Mouse (Mus musculus) heart, embryonic 14.5 days (tissue): ENCODE data around the gene Kcnj6. TPM values are rescaled to one million over a fixed set of nuclear protein-coding genes. Genes with fewer than 3 reads are reported as not detected.

Source experiments
- ATAC-seq: fragments of 200-750 bp; cut with Nextera tagmentation; 2 replicates; pipeline ENCODE4 v1.8.0; 2017; ENCODE audit warnings: low read depth, moderate TSS enrichment; ENCODE audit not compliant: insufficient number of reproducible peaks, insufficient read depth, low FRiP score
- H3K27ac ChIP-seq, 2 experiments: fragments of 200-500 bp in 1 of 2; fragments of 300-500 bp in 1 of 2; sonication (generic) in 1 of 2; replicated peaks in 1 of 2; 2 replicates each; pipeline ENCODE4 v1.5.1; 2012 to 2014; ENCODE audit warnings: low read depth in 2 of 2, low read length in 2 of 2, control low read depth in 1 of 2, mild to moderate bottlenecking in 1 of 2, mixed read lengths in 1 of 2; ENCODE audit not compliant: control insufficient read depth in 1 of 2, insufficient read depth in 1 of 2
- H3K27me3 ChIP-seq: fragments of 300-500 bp; sonication (generic); 2 replicates; pipeline ENCODE4 v1.6.1; 2014; ENCODE audit warnings: mild to moderate bottlenecking, low read length, control low read depth; ENCODE audit not compliant: control insufficient read depth, insufficient read depth
- H3K36me3 ChIP-seq: fragments of 300-500 bp; sonication (generic); 2 replicates; pipeline ENCODE4 v1.6.1; 2014; ENCODE audit warnings: mild to moderate bottlenecking, control low read depth, low read length, mixed read lengths; ENCODE audit not compliant: control insufficient read depth, insufficient read depth
- H3K4me1 ChIP-seq, 2 experiments: fragments of 200-500 bp in 1 of 2; fragments of 300-500 bp in 1 of 2; sonication (generic) in 1 of 2; 2 replicates each; pipeline ENCODE4 v1.6.1; 2012 to 2014; ENCODE audit warnings: low read length in 2 of 2, control low read depth in 1 of 2, mixed read lengths in 1 of 2; ENCODE audit not compliant: control insufficient read depth in 2 of 2, insufficient read depth in 2 of 2
- H3K4me2 ChIP-seq: fragments of 300-500 bp; sonication (generic); 2 replicates; pipeline ENCODE4 v1.6.1; 2014; ENCODE audit warnings: mild to moderate bottlenecking, low read length
- H3K4me3 ChIP-seq, 2 experiments: fragments of 200-500 bp in 1 of 2; fragments of 300-500 bp in 1 of 2; sonication (generic) in 1 of 2; 2 replicates each; pipeline ENCODE4 v1.5.1; 2012 to 2014; ENCODE audit warnings: low read length in 2 of 2, mild to moderate bottlenecking in 2 of 2, control low read depth in 1 of 2, low read depth in 1 of 2, moderate library complexity in 1 of 2; ENCODE audit not compliant: control insufficient read depth in 1 of 2, insufficient read depth in 1 of 2
- H3K9ac ChIP-seq: fragments of 300-500 bp; sonication (generic); 2 replicates; pipeline ENCODE4 v1.6.1; 2014; ENCODE audit warnings: mild to moderate bottlenecking, low read length
- H3K9me3 ChIP-seq: fragments of 300-500 bp; sonication (generic); 2 replicates; pipeline ENCODE4 v1.6.1; 2016; ENCODE audit warnings: low read length, control low read depth; ENCODE audit not compliant: control insufficient read depth
- WGBS: fragments of 180-500 bp; shearing (Covaris S2); extraction: QIAGEN DNeasy Blood & Tissue Kit; methylation state at CpG from one replicate; pipeline ENCODE4 v1.1.7; 2014; 5-methylcytosine and 5-hydroxymethylcytosine counted together
- polyA plus RNA-seq: library from polyadenylated mRNA; unstranded; fragments of >200 nt; fragmentation: Nextera tagmentation; extraction: Ambion mirVana; gene quantifications from 2 replicates; pipeline ENCODE4 v1.2.1, GENCODE M21; 2014

Kcnj6 gene
- polyA plus RNA-seq, 1 experiment from 2014 or later = 0.20 TPM

GRCm38 (mm10) chr16:94745016-94745415 lies 252.5 kb downstream of the Kcnj6 start:
- WGBS = 82% methylated on average over 9 of the region's 9 CpGs
- H3K36me3 ChIP-seq = 0 out of 2 replicates have a peak, but pooled peaks cover 5% of the 10 kb centered on the region
- H3K27me3 ChIP-seq = no peaks in the 10 kb centered on the region
- no peak for ATAC-seq
- no peak overlapping the region for H3K4me3 ChIP-seq
- no peak overlapping the region for H3K27ac ChIP-seq
- H3K4me2 ChIP-seq = no peak overlapping the region
- H3K9ac ChIP-seq = no peak overlapping the region; the same call in 1 of the 2 replicates
- H3K9me3 ChIP-seq = no peaks in the 10 kb centered on the region
- peaks cover 8 to 13% of the 10 kb centered on the region in 2 experiments; a peak in 3 of 4 replicates for H3K4me1 ChIP-seq

GRCm38 (mm10) chr16:94743853-94744501 lies 253.5 kb downstream of the Kcnj6 start:
- peaks cover 13% of the 10 kb centered on the region; the same call in 1 of the 2 replicates for H3K36me3 ChIP-seq
- H3K4me1 ChIP-seq = peaks cover 8 to 13% of the 10 kb centered on the region in 2 experiments; a peak in 3 of 4 replicates
- peak; percentile 66; the same call in 1 of the 2 replicates for ATAC-seq
- 8% methylated on average over 11 of the region's 11 CpGs for WGBS
- peak overlapping the region; percentile 58 to 59; a peak in 3 of 4 replicates for H3K27ac ChIP-seq
- no peaks in the 10 kb centered on the region for H3K9me3 ChIP-seq
- H3K27me3 ChIP-seq = no peaks in the 10 kb centered on the region
- peak overlapping the region; percentile 35 to 36 for H3K4me3 ChIP-seq
- H3K9ac ChIP-seq = peak overlapping the region; percentile 60; the same call in 1 of the 2 replicates
- peak overlapping the region; percentile 58 for H3K4me2 ChIP-seq

- H3K9me3 ChIP-seq = no peaks in the 10 kb centered on the region
- H3K27ac ChIP-seq = peak overlapping the region in 1 of 2 experiments; percentile 46; a peak in 2 of 4 replicates
- WGBS = 79% methylated on average over 1 of the region's 1 CpGs
Observed at GRCm38 (mm10) chr16:94737359-94737687, 260.2 kb downstream of the Kcnj6 start.

GRCm38 (mm10) chr16:94736462-94737358 lies 260.8 kb downstream of the Kcnj6 start:
- Histone ChIP-seq H3K36me3 (peaks cover 14% of the 10 kb centered on the region; the same call in 1 of the 2 replicates), H3K4me2 (no peak overlapping the region), H3K9ac (no peak overlapping the region), H3K4me1 (peaks cover 8 to 34% of the 10 kb centered on the region in 2 experiments), H3K4me3 (no peak overlapping the region), H3K27me3 (no peaks in the 10 kb centered on the region), H3K27ac (peak overlapping the region in 1 of 2 experiments; percentile 46; a peak in 2 of 4 replicates), H3K9me3 (no peaks in the 10 kb centered on the region)
- ATAC-seq = no peak
- WGBS = 41% methylated on average over 8 of the region's 8 CpGs

More at GRCm38 (mm10) chr16:94737359-94737687, 260.2 kb downstream of the Kcnj6 start:
- H3K4me2 ChIP-seq = no peak overlapping the region
- H3K4me3 ChIP-seq = no peak overlapping the region
- no peak overlapping the region for H3K9ac ChIP-seq
- H3K36me3 ChIP-seq = peaks cover 14% of the 10 kb centered on the region; the same call in 1 of the 2 replicates
- no peaks in the 10 kb centered on the region for H3K27me3 ChIP-seq
- ATAC-seq = no peak
- H3K4me1 ChIP-seq = peaks cover 8 to 34% of the 10 kb centered on the region in 2 experiments

- Histone ChIP-seq H3K4me2 (no peak overlapping the region), H3K4me3 (no peak overlapping the region), H3K27me3 (no peaks in the 10 kb centered on the region), H3K36me3 (peaks cover 11% of the 10 kb centered on the region; the same call in 1 of the 2 replicates), H3K4me1 (peaks cover 8 to 34% of the 10 kb centered on the region in 2 experiments), H3K9ac (no peak overlapping the region), H3K9me3 (no peaks in the 10 kb centered on the region), H3K27ac (no peak overlapping the region; a peak in 1 of 4 replicates)
- WGBS = 73% methylated on average over 3 of the region's 3 CpGs
- ATAC-seq = no peak
Observed at GRCm38 (mm10) chr16:94735472-94735871, 262.0 kb downstream of the Kcnj6 start.

- no peak for ATAC-seq
- Histone ChIP-seq H3K36me3 (no peaks in the 10 kb centered on the region), H3K27ac (no peak overlapping the region)
Observed at GRCm38 (mm10) chr16:94731027-94731426, 266.5 kb downstream of the Kcnj6 start.

GRCm38 (mm10) chr16:94729236-94729635 lies 268.3 kb downstream of the Kcnj6 start:
- H3K9ac ChIP-seq = no peak overlapping the region
- no peak overlapping the region for H3K4me3 ChIP-seq
- ATAC-seq = no peak
- no peaks in the 10 kb centered on the region for H3K9me3 ChIP-seq
- H3K4me1 ChIP-seq = peaks cover 11 to 18% of the 10 kb centered on the region in 2 experiments
- 85% methylated on average over 6 of the region's 6 CpGs for WGBS
- H3K27me3 ChIP-seq = no peaks in the 10 kb centered on the region
- no peak overlapping the region for H3K27ac ChIP-seq
- H3K4me2 ChIP-seq = no peak overlapping the region
- H3K36me3 ChIP-seq = no peaks in the 10 kb centered on the region

More at GRCm38 (mm10) chr16:94731027-94731426, 266.5 kb downstream of the Kcnj6 start:
- no peaks in the 10 kb centered on the region for H3K9me3 ChIP-seq
- 61% methylated on average over 12 of the region's 12 CpGs for WGBS
- no peak overlapping the region for H3K4me2 ChIP-seq
- no peak overlapping the region for H3K4me3 ChIP-seq
- H3K4me1 ChIP-seq = peaks cover 8 to 19% of the 10 kb centered on the region in 2 experiments
- no peak overlapping the region for H3K9ac ChIP-seq
- no peaks in the 10 kb centered on the region for H3K27me3 ChIP-seq
